Mouse (Mus musculus) gastrocnemius, postnatal 14 days (tissue): ENCODE results near the gene Snx29. TPM values are rescaled to one million over a fixed set of nuclear protein-coding genes. Genes with fewer than 3 reads are reported as not detected.
A peak's percentile ranks its signal among the peaks of the same experiment; 100 is the strongest.
"Not testable (repeated sequence)": the region's sequence is repeated elsewhere in the genome, so short reads cannot be mapped to it uniquely, and the experiment has no call there.

Experiments
- DNase-seq: peaks from one replicate; pipeline ENCODE4 v3.0.0; 2021; ENCODE audit warnings: mixed read lengths
- intact Hi-C: fragments of 180-260 bp; cut with DNase I; formaldehyde crosslinking; loops from one replicate; pipeline ENCODE4 v1.15.1; 2025; ENCODE audit warnings: low total_unique reads
- total RNA-seq, 2 experiments: library from RNA; stranded (reverse); gene quantifications; 2 replicates each; pipeline ENCODE4 v1.2.3; 2021

Gene Snx29
- total RNA-seq, 2 experiments from 2014 or later, result 8.4 to 9.5 TPM

DNA sequence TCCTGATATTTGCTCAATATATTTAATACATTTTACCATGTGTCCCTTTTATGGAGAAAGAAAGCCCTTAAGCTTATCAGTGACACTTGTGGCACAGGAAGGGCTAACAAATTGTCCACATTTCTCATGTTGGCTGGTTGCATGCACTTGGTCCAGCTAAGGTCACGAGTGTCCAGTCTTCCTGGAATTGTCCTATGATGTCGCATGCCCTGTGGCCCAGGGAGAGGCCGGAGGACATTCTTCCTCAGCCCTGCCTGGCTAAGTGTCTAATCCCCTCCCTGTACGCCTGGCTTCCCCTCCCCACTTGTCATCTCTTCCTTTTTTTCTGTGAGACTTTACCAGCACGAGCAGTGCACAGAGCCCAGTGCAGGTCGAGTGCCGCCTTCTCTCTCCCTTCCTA lies 29.2 kb downstream of the Snx29 start:
- DNase-seq, result no peak
- intact Hi-C loops, result no loop called here

DNA sequence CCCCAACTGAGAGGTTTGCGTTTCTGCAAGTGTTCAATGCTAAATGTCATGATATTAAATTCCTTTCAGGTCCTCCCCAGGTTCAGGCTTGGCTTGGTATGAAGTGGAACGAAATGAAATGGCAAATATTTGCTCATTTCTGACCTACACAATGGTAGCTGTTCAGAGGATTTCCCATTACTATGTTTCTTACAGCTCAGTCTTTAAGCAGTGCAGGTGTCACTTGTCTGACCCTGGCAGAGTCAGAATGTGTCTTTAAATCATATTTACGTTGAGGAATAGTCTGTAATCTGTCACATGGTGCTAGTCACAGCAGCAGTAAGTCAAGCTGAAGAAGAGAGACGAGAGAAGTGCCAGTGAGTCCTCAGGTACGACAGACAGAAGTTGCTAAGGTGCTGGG lies 36.5 kb downstream of the Snx29 start:
- DNase-seq, result no peak
- intact Hi-C loops, result no loop called here

DNA sequence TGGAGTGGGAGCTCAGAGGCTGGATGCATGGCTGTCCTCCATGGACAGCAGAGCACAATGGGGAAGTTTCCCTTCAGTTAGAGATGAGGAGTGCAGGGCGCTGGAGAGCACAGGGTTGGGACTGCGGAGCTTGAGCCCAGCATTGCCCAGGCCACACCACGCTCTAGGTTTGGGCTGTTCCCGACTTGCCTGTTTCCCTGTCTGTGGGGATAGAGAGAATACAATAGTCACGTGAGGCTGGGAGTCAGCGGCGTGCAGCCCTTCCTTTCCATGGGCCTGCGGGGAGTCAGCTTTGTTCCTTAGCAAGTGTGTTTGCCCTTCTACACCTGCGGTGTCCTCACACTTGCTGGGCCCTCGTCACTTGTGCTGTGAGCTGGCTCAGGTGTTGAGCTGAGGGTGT lies 37.2 kb downstream of the Snx29 start:
- intact Hi-C loops, result no loop called here

DNA sequence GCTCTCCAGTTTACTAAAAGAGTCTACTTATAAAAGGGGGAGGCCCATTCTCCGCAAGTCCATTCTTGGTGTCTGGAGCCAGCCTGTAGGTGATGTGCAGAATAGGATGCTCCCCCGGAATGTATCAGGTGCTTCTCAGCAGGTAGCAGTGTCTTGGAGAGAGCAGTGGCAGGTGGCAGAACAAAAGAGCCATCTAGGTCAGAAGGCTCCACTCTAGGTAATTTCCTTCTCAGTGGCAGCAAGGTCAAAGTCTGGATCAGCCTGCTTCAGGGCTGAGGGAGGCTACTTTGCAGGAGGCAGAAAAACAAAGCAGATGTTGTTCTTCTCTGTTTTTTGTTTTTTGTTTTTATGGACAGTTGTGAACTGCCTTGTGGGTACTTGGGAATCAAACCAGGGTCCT lies 37.9 kb downstream of the Snx29 start:
- intact Hi-C loops, DNase-seq: not testable (repeated sequence)

More for the DNA sequence above, 37.2 kb downstream of the Snx29 start:
- DNase-seq, result no peak

DNA sequence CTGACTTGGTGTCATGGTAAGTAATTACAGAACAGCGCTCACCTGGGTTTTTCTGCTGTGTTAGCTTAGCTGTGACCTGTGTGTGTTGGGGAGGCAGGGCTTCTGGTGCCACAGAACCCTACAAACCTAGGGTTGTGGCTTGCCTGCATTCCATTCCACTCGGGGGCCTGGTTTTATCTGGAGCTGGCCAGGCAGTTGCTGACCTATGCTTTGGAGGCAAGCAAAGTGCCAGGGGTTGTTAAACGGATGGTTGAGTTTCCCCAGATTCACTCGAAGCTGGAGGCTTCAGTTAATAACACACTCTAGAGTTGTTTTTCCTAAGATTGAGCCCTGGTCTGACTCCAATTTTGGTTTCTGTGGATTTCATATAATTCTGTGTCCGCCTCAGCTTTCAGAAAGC lies 42.9 kb downstream of the Snx29 start:
- DNase-seq, result no peak
- intact Hi-C loops, result no loop called here

DNA sequence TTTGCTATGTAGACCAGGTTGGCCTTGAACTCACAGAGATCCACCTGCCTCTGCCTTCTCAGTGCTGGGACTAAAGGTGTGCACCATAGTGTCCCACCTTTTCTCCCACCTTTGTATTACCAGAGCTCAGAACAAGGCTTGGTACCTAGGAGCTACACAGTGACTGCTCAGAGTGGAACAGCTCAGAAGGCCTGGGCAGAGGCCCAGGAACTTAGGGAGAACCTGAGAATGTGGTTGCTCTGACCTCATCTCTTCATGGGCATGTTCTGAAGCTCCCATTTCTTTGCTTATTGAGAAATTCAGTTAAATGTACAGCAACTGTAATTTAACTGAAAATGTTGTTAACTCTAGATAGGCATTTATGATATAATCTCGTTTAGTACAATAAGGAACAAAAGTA lies 44.1 kb downstream of the Snx29 start:
- intact Hi-C loops, result no loop called here
- no peak for DNase-seq

DNA sequence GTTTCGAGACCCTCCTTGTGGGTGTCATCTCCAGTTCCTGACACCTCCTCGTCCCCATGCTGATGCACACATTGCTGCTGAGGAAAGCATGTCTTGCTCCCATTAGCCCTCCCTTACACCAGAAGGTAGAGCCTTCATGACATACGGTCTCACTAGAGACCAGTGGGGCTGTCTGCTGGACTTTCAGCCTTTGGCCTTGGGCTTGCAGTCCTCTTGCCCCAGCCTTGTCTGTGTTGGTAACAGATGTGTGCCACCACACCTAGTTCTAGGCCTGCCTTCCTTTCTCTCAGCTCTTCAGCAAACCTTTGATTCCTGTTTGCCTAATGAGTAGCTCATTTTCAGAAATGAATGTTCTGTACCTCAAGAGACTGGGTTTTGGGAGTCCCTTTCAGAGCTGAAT lies 45.7 kb downstream of the Snx29 start:
- intact Hi-C loops, result no loop called here
- no peak for DNase-seq

DNA sequence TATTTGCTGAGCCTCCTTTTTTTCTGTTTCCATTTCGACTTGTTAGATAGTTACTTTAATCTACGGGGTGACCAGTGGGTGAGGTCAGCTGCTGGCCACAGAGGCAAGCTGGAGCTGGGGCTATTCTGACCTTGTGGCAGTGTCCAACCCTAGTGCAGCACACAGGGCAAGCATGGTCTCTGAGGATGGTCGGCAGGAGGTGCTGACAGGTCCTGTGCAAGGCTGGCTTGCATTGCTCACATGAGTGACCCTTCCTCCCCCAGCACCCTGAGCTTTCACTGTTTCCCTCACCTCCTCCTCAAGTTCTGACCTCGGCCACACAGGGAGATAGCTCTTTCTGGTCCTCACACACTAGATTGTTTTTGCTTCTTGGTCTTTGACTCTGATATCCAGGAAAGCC lies 46.5 kb downstream of the Snx29 start:
- intact Hi-C loops, result no loop called here
- no peak for DNase-seq

DNA sequence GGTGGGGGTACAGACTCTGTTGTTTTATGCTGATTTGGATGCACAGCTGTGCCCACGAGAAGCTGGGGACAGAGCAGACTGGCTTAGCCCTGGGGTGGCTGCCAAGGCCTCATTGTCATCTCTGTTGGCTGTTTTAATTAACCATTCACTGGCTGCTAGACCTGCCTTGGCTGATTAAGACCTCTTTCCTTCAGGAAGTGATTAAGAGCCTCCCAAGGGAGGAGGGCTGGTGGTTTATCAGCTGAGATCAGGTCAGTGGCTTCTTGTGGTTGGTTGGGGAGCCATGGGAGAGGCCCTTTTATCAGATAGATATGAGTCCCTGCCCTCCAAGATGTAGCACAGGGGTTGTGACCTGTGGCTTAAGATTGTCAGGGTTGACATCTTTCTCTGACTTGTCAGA lies 46.9 kb downstream of the Snx29 start:
- intact Hi-C loops, result no loop called here
- no peak for DNase-seq

DNA sequence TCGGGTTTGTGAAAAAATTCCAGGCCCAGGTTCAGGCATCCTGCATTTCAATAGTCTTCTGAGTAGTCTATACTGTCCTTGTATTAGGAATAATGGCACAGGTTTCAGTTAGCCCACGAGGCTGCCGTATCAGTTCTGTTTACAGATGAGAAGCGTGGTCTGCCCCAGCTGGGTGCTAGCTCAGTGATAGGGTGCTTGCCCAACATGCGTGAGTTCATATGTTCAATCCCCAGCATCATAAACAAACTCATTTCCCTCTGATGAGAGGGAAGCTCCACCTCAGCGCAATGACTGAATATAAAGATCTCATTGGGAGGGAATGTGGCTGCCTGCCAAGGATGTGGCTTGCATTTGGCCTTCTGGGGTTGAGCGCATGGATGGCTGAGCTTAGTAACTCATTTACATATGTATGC lies 47.4 kb downstream of the Snx29 start:
- peak; percentile 10 for DNase-seq
- intact Hi-C loops, result no loop called here

DNA sequence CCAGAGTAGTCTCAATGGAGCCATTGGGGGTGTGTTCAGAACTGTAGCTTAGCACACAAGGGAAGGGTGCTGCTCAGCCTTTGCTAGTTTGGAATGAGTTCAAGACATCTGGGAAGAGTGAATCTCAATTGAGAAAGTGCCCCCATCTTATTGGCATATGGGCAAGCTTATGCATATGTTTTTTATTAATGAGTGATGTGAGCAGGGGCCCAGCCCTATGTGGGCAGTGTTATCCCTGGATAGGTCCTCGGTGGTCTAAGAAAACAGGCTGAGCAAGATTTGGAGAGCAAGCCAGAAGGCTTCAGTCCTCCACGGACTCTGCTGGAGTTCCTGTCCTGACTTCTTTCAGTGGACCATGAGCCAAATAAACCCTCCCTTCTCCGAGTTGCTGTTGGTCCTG lies 56.6 kb downstream of the Snx29 start:
- intact Hi-C loops, result no loop called here
- DNase-seq, result no peak

DNA sequence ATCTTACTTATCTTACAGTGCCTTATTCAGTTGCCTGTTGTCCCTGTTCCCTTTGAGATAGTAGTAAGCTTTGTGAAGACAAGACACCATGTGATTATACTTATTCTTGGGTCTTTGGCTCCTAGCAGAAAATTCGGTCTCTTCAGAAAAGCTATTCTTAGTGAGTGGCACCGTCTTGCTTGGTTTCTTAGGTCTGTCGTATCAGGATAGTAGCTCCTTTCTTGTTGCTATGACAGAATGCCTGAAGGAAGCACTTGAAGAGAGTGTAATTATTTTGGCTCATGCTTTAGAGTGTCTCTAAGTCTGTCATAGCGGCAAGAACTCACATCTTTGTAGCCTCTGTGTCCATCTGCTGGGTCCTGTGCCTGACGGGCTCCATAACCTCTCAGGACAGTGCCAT lies 57.3 kb downstream of the Snx29 start:
- intact Hi-C loops, result no loop called here
- no peak for DNase-seq

DNA sequence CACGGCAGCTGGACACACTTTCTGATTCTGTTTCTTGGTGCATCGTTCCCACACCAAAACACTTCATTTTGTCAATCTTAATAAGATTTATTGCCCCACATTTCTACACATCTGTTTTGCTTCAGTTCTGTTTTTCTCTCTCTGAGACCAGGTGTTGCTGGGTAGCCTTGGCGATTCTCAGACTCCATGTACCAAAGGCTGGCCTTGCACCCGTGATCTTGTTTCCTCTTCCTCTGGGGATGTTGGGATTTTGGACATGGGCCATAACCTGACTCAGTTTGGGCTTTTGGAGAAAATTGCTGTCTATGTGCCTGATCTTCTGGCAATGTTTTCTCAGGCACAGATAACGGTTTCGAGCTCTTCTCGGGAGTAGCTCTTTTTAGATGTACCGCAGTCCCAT lies 58.2 kb downstream of the Snx29 start:
- no peak for DNase-seq

DNA sequence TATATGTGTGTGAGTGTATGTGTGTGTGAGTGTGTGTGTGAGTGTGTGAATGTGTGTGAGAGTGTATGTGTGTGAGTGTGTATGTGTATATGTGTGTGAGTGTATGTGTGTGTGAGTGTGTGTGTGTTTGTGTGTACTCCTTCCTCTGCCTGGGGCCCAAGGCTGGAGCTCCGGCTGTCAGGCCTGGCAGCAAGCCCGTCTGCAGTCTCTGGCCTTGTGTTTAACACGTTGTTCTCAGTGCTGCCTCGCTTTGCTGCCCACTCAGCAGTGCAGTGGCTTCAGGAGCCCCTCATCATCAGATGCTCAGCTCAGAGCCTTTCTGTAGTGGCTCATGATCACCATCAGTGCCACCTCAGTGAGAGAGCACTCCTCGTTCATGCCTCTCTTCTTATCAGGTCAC lies 61.7 kb downstream of the Snx29 start:
- intact Hi-C loops, result no loop called here
- DNase-seq, result no peak

More for the DNA sequence above, 58.2 kb downstream of the Snx29 start:
- intact Hi-C loops, result no loop called here

DNA sequence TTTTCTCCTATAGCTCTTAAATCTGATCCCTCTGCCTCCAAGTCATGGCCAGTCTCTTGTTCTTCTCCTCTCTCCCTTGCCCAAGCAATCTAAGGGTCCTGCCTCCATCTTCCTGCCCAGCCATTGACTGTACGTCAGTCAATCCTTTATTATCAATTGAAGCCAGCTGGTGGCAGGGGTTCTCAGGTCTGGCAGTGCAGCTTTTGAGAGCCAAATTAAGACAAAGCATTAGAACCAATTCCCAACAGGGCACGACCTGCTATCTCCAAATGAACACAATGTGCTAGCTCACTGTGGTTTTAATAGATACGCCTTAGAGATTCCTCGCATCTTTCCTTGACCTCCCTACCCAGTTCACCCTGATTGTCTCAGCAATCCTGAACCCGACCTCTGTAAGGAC lies 62.4 kb downstream of the Snx29 start:
- intact Hi-C loops, result no loop called here
- no peak for DNase-seq

DNA sequence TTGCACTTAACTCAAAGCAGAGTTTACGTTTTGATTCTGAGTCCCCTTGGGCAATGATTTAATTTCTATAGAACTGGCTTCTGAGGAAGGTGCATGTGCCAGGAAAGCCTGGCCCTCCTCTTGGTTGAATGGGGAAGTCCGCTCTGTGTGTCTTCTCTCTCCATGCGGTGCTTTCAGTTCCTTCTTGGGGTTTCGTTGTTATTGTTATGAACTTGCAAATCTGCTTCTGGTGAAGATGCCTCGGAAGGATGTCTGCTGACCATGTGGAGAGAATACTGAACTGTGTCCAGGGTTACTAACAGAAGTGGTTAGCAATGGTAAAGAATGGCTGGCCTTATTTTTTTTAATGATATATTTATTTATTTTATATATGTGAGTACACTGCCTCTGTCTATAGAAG lies 63.1 kb downstream of the Snx29 start:
- intact Hi-C loops, result no loop called here
- no peak for DNase-seq

DNA sequence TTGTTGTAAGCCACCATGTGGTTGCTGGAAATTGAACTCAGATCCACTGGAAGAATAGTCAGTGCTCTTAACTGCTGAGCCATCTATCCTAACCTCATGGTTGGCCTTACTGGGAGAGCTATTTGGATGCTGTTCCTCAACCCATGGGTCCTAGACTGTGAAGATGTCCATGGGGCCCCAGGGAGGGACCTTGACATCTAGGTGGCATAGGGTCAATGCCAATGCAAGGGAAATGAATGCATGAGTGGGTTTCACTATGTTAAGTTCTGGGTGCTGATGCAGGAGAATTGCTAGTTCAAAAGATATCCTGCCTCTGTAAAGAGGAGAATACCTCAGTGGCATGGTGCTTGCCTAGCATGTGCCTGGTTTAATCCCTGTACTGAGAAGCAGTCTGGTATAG lies 63.5 kb downstream of the Snx29 start:
- intact Hi-C loops, result no loop called here
- no peak for DNase-seq

DNA sequence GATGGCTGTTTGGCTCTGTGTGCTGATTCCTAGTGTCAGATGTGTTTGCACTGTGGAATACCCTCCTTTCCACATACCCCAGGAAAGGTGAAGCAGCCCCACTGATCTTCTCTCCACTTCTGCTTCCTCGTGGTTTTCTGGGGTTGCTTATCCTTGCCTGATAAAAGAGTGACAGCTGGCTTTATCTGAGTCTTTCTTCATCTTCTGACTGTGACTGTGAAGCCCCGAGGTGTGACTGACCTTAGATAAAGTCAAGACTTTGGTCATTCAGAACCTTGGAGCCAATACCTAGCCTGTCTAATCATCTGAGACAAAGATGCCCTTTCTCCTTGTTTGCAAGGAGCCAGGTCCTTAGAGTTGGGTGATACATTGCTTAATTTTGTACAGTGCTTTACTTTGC lies 65.4 kb downstream of the Snx29 start:
- DNase-seq, result no peak
- intact Hi-C loops, result no loop called here

DNA sequence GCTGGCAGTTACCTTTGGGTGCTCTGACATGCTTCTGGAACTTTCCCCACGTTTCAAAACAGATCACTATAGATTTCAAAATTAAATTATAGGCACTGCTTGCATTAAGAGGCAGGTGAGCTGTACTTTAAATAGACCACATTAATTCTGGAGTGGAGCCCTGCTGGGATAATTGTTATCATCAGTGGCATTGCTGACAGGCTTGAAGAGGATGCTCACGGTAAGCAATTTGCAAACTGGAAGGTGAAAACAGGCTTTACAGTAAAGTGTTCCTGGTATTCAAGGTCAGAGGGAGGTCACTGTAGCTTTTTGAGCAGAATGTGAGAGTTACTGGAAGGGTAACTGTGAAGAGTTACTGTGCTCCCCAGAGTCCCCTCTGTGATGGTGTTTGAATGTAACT lies 66.6 kb downstream of the Snx29 start:
- DNase-seq, result no peak
- intact Hi-C loops, result no loop called here

DNA sequence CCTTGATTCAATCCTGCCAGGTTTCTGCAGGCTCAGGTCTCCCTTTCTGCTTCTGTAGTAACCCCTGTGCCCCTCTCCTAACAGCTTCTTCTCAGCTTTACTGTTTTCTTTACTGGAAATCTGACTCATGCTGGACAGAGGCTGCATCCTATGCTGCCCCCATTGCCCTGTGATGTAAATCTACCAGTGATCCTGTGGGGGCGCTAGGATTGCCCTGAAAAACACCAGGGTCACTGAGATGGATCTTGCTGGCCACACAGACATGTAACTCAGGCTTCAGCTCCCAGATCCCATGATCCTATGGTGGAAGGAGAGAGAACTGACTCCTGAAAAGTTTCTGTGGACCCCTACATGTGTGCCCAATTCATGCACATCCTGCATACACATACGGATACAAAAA lies 73.9 kb downstream of the Snx29 start:
- intact Hi-C loops, result no loop called here
- DNase-seq, result no peak

DNA sequence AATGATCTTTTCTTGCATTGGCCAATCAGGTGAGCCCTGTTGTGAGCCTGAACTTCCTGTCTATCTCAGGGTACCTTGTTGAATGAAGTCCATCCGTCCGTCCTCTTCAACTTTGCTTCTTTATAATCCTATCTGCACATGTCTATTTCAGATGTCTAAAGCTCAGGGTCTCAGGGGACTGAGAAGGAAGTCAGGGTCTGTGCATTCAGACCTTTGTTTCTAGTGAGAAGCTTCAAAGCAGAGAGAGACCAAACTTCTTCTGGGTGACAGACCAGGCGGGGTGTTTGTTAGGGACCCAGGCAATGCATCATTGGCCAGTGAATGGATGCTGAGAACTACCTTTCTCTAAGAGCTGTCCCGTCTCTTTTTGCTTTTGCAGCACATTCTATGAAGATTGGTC lies 76.7 kb downstream of the Snx29 start:
- DNase-seq, result no peak
- intact Hi-C loops, result no loop called here

DNA sequence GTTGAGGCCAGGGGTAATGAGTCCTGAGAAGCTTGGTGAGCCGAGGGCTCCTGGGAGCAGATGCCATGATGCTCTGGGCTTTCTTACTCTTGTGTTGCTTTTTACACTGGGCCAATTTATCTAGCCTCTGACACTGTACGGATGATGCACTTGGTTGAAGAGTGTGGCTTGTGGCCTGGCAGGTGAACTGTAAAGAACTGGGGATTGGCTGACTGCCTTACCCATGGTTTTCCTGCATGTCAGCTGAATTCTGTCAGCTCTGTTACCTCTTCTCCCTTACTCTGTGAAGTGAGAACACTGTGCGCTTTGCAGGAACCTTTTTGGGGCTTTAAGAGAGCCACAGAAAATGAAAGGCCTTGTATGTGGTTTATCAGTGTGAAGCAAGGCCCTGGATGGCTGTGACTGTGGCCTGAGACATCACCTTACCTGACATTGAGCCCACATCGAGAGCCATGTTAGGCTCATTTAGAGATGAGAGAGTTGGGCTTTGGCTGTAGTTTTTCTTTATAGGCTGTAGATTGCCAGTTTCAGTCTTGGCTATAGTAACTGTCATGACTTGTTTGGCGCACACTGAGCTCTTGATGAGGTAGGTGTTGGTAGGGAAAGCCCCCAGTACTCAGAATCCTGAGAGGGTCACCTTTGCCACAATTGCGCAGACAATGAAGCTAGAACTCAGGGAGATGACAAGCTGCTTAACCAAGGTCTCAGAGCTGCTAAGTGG lies 77.3 kb downstream of the Snx29 start:
- intact Hi-C loops, result loop anchor here (10.0 kb wide), 1 partner anchor 135 kb away; no protein-coding TSS in a partner anchor
- DNase-seq, result no peak
